Mouse (Mus musculus): Measurements from ENCODE around the gene Megf11. TPM values are rescaled to one million over a fixed set of nuclear protein-coding genes. Genes with fewer than 3 reads are reported as not detected.

The Megf11 gene
- total and polyA plus RNA-seq, 3 experiments: 0.08 to 0.93 TPM; not detected in 1

DNA sequence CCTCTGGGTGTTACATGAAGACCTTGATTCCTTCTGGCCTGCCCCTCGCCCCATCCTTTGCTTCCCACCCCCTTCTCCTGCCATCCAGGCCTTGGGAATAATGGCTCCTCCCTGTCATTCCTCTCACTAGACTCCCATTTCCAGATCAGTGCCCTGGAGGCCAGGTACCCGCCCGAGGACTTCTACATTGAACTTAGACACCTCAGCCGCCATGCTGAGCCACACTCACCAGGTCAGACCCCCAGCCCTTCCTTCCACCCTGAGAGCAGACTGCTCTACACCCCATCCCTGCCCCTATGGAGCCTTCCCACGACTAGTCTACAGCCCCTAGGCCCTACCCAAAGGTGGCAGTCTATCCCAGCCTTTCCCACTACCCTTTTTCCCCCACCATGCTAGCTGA is 312.3 kb downstream of the Megf11 start:
- no peaks in the 10 kb centered on the region for H3K27me3 ChIP-seq (ENCODE audit: control insufficient read depth in 1 of 2, insufficient read depth in 2 of 2, low read length in 2 of 2)
- no peaks in the 10 kb centered on the region for H3K79me2 ChIP-seq (ENCODE audit: control insufficient read depth, insufficient read depth, low read length, poor library complexity)
- H3K4me1 ChIP-seq (ENCODE audit: control insufficient read depth in 1 of 2, insufficient read depth in 2 of 2, low read length in 2 of 2): no peaks in the 10 kb centered on the region; a peak in 1 of 4 replicates
- H3K9ac ChIP-seq (ENCODE audit: control insufficient read depth, low read depth, low read length, poor library complexity, severe bottlenecking): no peak overlapping the region
- DNase-seq (ENCODE audit: low read depth, low spot score): no peak
- no peaks in the 10 kb centered on the region for H3K9me3 ChIP-seq (replicated peaks; ENCODE audit: insufficient read depth, low read length)
- H3K36me3 ChIP-seq (ENCODE audit: control insufficient read depth in 1 of 2, insufficient read depth in 2 of 2, low read length in 2 of 2): peaks cover 0 to 7% of the 10 kb centered on the region in 2 experiments; a peak in 3 of 4 replicates
- no peak overlapping the region for H3K27ac ChIP-seq (ENCODE audit: control insufficient read depth, low read depth, low read length)
- no peak overlapping the region for H3K4me3 ChIP-seq (ENCODE audit: control insufficient read depth in 1 of 2, insufficient read depth in 1 of 2, low read depth in 2 of 2, low read length in 2 of 2)
- TF ChIP-seq MAZ (IDR thresholded peaks at IDR 0.05; ENCODE audit: low read depth, low read length): no peak
- TF ChIP-seq NELFE (IDR thresholded peaks at IDR 0.05; ENCODE audit: low read depth, low read length): no peak

DNA sequence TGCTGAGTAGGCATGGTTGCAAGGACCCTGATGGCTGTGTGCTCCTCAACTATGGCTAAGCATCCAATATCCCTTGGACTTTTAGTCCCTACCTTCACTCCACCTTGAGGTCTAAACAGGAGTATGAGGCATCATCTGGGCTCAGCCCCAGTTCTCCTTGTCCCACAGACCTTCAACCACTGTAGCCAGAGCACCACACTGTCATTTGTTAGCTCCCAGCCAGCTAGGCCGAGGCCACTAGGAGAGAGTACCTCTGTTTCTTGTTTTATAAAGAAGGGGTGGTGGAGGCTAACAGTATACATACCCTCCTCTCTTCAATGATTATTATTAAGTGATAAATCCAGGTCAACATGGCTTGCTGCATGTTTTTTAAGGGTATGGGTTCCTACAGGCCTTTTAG is 313.2 kb downstream of the Megf11 start:
- Histone ChIP-seq H3K9me3 (replicated peaks; ENCODE audit: insufficient read depth, low read length) (no peaks in the 10 kb centered on the region), H3K27ac (ENCODE audit: control insufficient read depth, low read depth, low read length) (no peak overlapping the region), H3K79me2 (ENCODE audit: control insufficient read depth, insufficient read depth, low read length, poor library complexity) (no peaks in the 10 kb centered on the region), H3K27me3 (ENCODE audit: control insufficient read depth in 1 of 2, insufficient read depth in 2 of 2, low read length in 2 of 2) (no peaks in the 10 kb centered on the region), H3K4me3 (ENCODE audit: control insufficient read depth in 1 of 2, insufficient read depth in 1 of 2, low read depth in 2 of 2, low read length in 2 of 2) (no peak overlapping the region), H3K4me1 (ENCODE audit: control insufficient read depth in 1 of 2, insufficient read depth in 2 of 2, low read length in 2 of 2) (peaks cover 0 to 4% of the 10 kb centered on the region in 2 experiments; a peak in 3 of 4 replicates), H3K36me3 (ENCODE audit: control insufficient read depth in 1 of 2, insufficient read depth in 2 of 2, low read length in 2 of 2) (peaks cover 0 to 13% of the 10 kb centered on the region in 2 experiments; a peak in 3 of 4 replicates), H3K9ac (ENCODE audit: control insufficient read depth, low read depth, low read length, poor library complexity, severe bottlenecking) (no peak overlapping the region)
- DNase-seq (ENCODE audit: low read depth, low spot score): no peak
- TF ChIP-seq ZMIZ1 (IDR thresholded peaks at IDR 0.05; ENCODE audit: low read depth, low read length) (no peak), CHD2 (IDR thresholded peaks at IDR 0.05; ENCODE audit: low read length) (no peak), MAFK (IDR thresholded peaks at IDR 0.05; ENCODE audit: borderline replicate concordance, low read depth, low read length) (0 out of 2 replicates have a peak, but pooled peaks have one; percentile 17)

DNA sequence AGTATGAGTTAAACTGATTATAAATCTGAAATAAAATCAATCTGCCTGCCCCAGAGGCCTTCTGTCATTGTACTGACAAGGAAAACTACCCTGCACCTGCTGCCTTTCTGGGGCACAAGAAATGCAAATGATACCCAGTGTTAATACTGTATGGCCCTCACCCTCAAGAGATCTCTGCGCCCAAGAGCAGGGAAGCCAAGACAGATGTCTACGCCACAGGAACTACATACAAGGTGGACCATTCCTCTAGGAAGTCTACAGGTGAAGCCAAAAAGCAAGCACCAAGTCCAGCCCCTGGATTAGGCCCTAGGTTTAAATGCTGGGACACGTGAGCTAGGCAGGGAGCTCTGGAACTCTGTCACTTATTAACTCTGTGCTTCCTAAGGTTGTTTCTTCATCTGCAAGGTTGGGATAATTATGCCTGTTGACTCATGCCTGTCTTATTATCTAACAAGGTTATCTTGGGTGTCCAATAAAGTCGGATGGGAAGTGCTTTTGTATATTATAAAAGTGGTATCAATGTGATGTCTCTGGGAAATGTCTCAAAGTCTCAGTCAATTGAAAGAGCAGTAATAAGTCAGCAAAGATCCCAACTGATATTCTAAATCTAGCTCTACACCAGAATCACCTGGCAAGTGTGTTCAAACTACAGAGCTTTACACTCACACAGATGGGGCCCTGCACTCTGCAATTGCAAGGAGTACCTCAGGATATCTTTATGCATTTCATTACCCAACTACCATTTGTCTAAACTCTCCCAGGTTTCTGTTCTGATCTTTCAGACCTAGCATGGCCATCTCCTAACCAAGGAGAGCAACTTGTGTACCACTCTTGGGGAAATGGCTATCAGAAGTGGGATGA is 315.3 kb downstream of the Megf11 start:
- no peak for DNase-seq (ENCODE audit: low read depth, low spot score)
- no peak for TF ChIP-seq MAFK (IDR thresholded peaks at IDR 0.05; ENCODE audit: borderline replicate concordance, low read depth, low read length)
- no peak for TF ChIP-seq E2F4 (IDR thresholded peaks at IDR 0.05; ENCODE audit: borderline replicate concordance, low read depth, low read length)
- no peak for TF ChIP-seq ZC3H11A (IDR thresholded peaks at IDR 0.05; ENCODE audit: low read depth, low read length)
- TF ChIP-seq TCF12 (IDR thresholded peaks at IDR 0.05; ENCODE audit: low read depth, low read length): no peak
- no peak for TF ChIP-seq SMC3 (IDR thresholded peaks at IDR 0.05; ENCODE audit: low read depth, low read length)
- no peak for TF ChIP-seq GATA1 (IDR thresholded peaks at IDR 0.05; ENCODE audit: low read depth, low read length)
- TF ChIP-seq JUND (IDR thresholded peaks at IDR 0.05; ENCODE audit: low read depth, low read length): no peak
- no peak overlapping the region for H3K9ac ChIP-seq (ENCODE audit: control insufficient read depth, low read depth, low read length, poor library complexity, severe bottlenecking)
- H3K79me2 ChIP-seq (ENCODE audit: control insufficient read depth, insufficient read depth, low read length, poor library complexity): no peaks in the 10 kb centered on the region
- peaks cover 0 to 18% of the 10 kb centered on the region in 2 experiments; a peak in 3 of 4 replicates for H3K36me3 ChIP-seq (ENCODE audit: control insufficient read depth in 1 of 2, insufficient read depth in 2 of 2, low read length in 2 of 2)
- H3K27ac ChIP-seq (ENCODE audit: control insufficient read depth, low read depth, low read length): no peak overlapping the region
- no peaks in the 10 kb centered on the region for H3K9me3 ChIP-seq (replicated peaks; ENCODE audit: insufficient read depth, low read length)
- peaks cover 0 to 11% of the 10 kb centered on the region in 2 experiments; a peak in 3 of 4 replicates for H3K4me1 ChIP-seq (ENCODE audit: control insufficient read depth in 1 of 2, insufficient read depth in 2 of 2, low read length in 2 of 2)
- no peak overlapping the region for H3K4me3 ChIP-seq (ENCODE audit: control insufficient read depth in 1 of 2, insufficient read depth in 1 of 2, low read depth in 2 of 2, low read length in 2 of 2)
- no peaks in the 10 kb centered on the region for H3K27me3 ChIP-seq (ENCODE audit: control insufficient read depth in 1 of 2, insufficient read depth in 2 of 2, low read length in 2 of 2)
